Mouse (Mus musculus): ENCODE measurements around the gene Gm45261. TPM values are rescaled to one million over a fixed set of nuclear protein-coding genes. Genes with fewer than 3 reads are reported as not detected.

Gm45261 gene
- total RNA-seq (2021): not detected
- long read RNA-seq: 0 reads

DNA sequence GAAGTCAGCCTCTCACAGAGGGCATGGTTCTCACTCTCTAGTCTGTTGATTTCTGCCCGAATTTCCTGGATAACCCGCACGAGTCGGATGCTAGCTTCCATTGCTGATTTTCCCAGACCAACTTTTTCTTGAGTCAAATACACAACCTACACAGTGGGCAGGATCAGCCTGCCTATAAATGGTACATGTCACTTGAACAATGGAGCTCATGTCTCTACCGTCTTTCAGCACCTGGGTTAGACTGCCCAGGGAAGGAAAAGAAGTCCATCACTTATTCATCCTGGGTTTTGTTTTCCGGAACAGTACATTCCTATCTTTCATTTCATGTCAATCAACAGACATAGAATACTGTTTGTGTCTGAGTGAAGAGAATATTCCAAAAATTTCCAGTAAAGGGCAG is at the start of gene Gm45261:
Gene Gm45261, minus strand, starts transcription at position 101 of the 400 bp plus-strand sequence.
- no peak for DNase-seq (ENCODE audit: low spot score in 2 of 2)

DNA sequence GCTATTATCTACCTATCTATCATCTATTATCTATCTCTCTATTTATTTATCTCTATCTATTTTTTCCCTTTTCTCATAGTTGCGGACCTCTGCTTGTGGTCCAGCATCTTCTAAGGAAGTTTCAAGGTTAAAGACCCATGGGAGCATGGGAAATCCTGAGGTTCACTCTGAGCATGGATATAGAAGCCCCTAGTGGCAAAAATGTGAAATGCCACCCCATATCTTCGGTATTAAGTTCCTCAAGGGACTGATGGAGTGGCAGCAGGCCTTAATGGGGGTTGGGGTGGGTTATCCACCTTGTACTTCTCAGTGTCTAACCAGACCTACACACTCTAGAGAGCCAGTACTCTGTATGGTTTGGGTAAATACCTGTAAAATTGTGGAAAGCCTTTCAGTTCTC is 43.5 kb upstream of the Gm45261 start:
- DNase-seq (ENCODE audit: low spot score in 2 of 2): no peak

DNA sequence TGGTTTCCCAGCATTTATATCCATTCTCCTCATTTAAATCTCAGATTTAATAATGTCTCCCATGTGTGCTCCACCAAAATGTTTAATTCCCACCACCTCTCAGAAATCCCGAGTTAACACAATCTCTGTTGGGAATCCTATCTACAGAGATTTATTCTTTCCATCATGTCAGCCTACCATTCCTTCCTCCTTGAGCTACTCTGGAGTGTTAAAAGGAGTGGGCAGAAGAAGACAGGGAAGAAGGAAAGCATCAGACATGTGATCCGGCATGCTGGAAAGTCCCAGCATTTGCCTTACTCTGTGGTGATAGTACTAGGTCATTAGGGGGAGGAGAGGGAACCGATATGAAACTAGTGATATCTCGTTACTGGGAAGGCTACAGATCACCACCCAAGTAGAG is 42.8 kb upstream of the Gm45261 start:
- DNase-seq (ENCODE audit: low spot score in 2 of 2): no peak

DNA sequence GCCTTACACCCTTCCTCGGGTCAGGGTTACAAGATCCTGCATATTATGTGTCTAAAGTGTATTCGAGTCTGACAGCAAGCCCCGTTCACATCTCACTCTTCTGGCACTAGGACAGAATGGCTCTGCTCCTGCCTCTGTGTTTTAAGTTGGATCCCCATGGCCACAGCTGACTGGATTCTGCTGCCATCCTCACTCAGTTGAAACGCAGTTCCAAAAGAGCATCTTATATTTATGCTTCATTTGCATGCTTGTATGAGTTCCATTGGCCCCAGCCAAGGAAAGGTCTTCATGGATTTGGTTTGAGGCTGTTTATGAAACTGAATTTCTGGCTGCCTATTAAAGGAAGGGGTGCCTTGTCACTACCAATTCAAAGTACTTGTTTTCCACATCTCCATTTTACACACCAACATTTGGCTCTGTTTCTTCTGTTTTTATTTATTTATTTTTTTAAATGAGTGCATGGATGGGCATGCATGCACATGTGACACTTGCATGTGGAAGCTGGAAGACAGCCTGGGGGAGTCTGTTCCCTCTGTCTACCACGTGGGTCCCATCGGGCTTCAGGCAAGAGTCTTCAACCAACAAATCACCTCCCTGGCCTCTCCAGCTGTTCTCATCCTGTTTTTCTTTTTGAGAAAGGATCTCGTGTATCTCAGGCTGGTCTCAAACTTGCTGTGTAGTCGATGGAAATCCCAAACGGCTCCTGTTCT is 41.4 kb upstream of the Gm45261 start:
- DNase-seq (ENCODE audit: low spot score in 2 of 2): no peak

DNA sequence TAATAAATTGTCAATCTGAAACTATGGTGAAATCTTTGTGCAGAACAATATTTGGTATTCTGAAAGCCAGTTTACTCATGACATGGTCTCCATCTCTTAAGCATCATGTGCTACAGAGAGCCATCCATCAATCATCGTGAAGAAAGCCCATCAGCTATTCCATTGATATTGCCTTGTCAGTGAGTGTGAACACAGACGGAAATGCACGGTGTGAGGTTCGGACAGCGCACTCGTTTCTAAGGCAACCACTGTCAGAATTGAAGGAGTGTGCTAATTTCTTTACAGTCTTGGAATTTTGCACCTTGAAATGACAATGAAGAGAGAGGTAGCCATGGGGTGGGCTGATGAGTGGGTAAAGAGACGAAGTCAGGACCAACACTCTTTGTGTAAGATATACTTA is 38.0 kb upstream of the Gm45261 start:
- DNase-seq (ENCODE audit: low spot score in 2 of 2): no peak

DNA sequence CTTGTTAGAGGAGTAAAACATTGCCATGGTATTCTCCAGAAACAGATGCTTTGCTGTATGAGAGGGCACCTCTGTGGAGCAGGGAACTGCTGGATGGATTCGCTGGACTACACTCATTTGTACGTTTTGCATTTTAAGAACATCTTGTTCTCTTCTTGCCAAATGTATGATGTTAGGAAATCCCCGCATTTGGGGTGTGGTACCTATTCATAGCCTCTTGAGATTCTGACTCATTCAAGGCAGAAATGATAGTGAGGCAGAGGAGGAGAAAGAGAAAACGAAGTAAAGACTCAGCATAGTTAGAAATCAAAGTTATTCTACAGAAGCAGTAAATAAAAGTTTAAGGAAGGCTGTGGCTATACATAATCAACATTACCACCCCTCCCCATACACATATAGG is 35.1 kb upstream of the Gm45261 start:
- no peak for DNase-seq (ENCODE audit: low spot score in 2 of 2)

DNA sequence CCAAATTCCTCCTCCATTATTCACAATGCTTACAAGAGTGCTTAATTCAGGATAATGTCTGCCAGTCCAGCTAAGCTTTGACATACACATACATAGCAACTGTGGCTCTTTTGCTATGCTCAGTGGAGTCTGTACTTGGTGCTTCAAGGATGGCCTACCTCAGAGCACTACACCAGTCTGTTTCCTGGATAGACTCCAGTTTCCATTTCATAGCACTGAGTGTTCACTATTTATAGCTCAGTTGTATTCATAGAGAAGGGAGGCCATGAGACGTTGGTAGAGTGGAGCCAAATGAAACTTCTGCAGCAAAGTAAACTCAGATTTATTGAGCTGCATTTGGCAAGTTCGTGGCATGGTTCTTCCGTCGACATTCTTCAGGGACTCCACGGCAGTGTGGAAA is 22.2 kb upstream of the Gm45261 start:
- no peak for DNase-seq (ENCODE audit: low spot score in 2 of 2)

DNA sequence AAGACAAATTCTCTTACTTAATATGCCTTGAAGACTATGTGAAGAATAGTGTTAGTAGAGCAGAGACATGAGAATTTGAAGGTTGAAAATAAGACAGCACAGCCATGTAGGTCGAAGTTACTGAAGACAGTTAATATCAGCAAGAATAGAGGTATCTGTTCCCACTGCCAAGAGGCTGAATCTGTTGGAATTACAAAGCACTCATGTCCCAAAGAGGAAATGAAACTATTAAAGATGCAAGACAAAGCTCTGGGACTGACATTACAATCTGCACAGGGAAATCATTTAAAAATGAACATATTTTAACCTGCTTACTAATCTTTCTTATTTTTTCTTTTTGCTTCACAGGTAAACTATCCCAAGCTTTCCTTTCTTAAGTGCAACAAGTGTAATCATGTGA is 13.7 kb upstream of the Gm45261 start:
- no peak for DNase-seq (ENCODE audit: low spot score in 2 of 2)

DNA sequence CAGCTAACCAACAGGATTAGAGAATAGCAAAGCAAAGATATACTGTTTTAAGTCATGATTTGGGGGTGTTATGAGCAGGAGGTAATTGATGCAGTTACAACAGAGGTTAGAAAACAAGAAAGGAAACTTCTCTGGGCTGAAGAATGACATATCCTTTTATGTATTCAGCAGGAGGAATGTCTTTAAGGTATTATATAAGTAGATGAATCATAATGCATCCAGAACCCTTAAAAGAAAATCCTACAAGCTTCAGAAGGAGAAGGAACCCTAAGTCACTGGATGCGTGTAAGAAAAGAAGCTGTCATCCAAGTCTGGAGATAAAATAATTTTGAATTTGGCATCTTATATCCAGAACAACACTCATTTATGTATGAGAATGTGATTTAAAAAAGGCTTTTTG is 11.1 kb upstream of the Gm45261 start:
- DNase-seq (ENCODE audit: low spot score in 2 of 2): no peak

DNA sequence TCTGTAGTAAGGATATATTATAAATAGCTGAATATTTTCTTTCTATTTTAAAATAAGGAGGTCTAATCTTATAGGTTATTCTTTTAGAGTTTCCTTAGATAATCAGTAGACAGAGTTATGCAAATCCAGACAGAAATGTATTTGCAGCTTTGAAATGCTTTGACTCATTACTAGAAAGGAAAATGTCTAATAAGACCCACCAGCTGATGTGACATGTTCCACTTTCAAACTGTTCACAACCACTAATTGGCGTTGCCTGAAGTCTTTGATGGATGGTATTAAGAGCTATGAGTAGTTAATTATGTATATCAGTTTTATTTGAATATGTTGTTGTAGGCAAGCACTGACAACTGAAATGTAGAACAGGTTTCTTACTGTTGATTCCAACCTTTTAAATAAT is 1.3 kb downstream of the Gm45261 start:
- DNase-seq (ENCODE audit: low spot score in 2 of 2): no peak

DNA sequence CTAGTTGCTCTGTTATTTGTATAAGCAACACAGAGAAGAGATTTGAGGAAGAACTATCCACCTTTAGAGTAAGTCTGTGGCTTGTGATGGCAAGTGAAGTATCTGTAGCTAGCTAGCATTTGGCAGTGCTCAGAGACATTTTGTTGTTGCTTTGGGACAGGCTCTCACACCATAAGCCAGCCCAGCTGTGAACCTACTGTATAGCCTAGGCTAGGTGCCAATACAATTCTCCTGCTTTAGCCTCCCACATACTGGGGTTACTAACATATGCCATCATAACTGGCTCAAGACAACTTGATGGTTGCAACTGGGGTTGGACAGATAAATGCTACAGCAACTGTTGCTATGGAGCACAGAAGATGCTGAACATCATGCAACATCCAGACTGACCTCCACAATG is 1.8 kb downstream of the Gm45261 start:
- no peak for DNase-seq (ENCODE audit: low spot score in 2 of 2)

DNA sequence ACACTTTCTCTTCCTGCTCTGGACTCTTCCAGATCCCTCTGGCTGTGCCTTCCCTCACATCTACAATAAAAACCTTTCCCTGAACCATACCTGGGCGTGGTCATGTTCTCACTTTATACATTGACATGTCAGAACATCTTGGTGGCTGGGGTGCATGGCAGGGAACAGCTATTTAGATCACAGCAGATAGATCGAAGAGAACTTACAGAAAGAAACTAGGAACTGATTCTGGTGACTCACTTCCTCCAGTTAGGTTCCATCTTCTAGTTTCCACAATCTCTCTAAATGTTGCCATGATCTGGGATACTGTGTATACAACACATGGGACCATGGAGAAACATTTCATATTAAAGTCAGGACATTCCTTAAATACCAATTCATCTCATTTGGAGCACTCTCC is 7.3 kb downstream of the Gm45261 start:
- DNase-seq (ENCODE audit: low spot score in 2 of 2): no peak

DNA sequence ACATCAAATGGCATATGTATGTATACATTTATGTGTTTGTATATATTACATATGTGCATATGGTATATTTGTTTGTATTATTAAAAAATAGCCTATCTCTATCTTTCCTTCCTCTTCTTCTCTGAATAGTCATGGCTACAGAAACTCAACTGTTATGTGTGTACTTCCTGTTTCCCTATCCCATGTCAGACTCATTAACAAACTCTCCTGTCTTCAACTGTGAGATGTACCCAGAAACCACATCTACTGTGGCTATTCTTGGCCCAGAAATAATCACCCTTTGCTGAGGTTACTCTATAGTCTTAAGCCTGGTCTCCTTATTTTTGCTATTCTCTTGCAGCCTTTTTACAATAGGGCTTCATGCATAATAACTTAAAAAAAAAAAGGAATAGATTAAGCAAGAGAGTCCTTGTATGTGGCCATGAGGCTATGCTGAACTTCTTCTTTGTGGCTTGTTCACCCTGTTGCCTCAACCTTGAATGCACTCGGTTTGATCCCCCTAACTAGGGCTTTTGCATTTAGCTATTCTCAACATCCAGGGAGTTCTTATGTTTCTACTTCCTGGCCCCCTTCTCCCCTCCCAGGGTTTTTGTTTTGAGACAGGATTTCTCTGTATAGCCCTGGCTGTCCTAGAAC is 9.2 kb downstream of the Gm45261 start:
- DNase-seq (ENCODE audit: low spot score in 2 of 2): no peak

DNA sequence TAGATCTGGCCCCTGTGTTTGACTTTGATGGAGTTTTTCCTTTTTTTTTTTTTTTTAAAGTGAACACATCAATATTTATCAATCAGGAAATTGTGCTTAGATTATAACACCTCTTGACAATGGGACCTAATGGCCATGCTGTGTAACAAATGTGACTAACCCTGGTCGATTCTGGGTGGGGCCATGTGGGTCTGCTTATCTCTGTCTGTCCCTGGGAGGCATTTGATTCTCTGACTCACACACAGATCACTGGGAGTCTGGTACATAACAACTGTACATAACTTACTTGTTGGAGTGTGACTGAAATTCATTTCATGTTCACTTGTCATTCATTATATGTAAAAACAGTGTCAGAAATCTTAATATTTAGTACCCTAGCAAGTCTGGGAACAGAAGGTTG is 13.7 kb downstream of the Gm45261 start:
- DNase-seq (ENCODE audit: low spot score in 2 of 2): no peak

DNA sequence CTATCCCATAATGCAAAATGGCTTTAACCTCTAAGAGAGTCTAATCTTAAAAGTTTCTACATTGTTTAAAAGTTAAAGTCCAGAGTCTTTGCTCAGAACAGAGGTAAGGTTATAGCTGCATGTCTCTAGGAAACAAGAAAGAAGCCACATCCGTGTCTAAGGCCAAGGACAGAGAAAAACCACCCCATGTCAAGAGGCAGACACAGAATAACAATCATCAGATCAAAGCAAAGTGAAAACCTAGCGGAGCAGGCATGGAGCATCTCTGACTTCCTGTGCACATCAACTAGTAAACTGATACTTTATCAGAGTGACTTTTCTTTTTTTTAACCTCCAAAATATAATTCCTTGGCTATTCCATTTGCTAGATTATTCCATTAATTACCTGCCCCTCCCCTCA is 20.3 kb downstream of the Gm45261 start:
- DNase-seq (ENCODE audit: low spot score in 2 of 2): no peak

DNA sequence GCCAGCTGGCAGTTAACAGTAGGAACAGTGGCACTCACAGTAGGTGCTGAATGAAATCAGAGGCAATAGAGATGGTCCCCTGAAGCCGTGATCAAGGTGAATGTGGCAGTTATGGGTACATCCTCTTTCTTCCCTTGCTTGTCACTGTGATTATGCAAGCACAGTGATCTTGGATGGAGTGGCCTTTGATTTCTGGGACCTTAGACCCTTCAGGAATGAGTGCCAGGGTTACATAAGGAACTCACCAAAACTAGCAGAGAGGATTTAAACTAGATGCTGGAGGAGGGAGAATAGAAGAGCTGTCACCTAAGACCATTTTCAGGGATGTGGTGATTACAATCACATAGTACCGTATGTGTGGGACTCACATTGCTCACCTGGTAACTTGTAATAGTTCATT is 22.7 kb downstream of the Gm45261 start:
- no peak for DNase-seq (ENCODE audit: low spot score in 2 of 2)

DNA sequence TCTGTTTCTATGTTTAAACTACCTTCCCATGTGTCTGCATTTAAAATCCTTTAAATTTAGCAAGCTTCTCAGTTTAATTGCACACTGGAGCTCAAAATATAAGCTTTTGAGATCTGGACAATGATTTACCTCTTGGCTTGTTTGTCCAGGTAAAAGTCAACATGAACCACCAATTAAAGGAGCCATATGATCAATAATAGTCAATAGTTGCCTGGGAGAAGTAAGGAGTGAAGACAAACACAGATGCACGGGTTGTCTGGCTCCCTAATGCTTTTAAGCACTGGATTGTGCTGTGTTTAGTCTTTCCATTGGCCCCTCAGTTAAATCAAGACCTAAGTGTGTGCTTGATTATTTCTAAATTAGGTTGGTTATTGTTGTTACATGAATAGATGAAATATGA is 33.3 kb downstream of the Gm45261 start:
- DNase-seq (ENCODE audit: low spot score in 2 of 2): no peak

DNA sequence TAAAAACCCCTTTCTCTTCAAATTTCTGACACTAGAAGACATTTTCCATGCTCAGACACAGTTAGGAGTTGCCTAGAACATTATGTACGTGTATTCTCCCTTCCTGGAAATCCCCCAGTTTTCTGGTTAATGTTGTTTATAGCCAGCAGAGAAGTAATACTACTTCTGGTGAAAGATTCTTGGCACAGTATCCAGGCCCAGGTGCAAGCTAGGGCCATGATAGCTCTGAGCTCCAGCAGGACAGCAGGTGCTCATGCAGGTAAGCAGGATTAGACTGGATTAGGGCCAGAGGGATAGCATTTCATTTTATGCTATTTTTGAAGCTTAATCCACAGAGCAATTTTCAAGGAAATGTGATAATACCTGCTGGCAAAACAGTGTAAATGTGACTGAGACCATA is 33.8 kb downstream of the Gm45261 start:
- no peak for DNase-seq (ENCODE audit: low spot score in 2 of 2)

DNA sequence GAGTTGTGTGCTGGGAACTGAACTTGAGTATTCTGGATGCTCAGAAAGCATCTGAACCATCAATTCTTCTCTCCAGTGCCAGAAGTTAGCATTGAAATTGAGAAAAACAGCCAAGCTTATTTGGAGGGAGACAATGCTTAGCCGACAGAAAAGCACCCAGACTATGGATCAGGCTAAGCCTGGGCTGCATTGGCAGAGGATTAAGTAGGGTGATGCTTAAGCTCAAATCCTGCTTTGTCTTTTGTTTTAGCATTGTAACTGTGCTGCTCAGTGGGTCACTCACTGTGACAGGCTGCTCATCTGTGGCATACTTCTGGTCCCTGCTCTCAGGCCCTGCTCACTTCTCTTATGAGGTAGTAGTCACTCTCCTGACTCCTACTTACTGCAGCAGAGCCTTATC is 36.6 kb downstream of the Gm45261 start:
- DNase-seq (ENCODE audit: low spot score in 2 of 2): no peak

DNA sequence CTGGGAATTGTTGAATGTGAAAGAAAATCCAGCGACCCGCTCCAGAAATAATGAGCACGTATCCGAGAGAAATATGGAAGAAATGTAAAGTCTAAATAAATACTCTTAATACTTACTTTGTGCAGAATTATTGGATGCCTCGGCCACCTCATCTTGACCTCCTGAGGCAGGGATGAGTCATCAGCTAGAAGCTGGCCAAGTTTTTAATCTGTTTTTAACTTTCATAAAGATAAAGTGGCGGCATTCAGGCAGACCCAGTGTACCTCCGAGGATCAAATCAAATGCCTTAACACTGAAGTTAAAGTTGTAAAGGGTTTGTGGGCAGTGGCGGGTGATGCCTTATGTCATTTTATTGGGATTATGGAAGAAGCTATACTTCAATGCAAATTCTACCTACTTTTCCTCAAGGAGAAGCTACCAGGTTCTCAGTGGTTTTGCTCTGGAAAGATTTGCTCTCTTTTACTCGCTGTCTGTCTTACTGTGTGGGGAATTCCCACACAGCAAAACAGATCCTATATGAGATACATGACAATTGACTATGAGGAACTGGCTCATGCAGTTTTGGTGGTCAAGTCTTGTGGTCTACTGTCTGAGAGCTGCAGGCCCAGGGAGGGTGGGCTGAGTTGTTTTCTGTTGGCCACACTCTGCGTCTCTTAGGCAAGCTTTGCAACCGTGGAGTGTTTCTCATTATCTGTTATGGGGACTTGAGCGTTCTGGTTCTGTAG is 42.8 kb downstream of the Gm45261 start:
- DNase-seq (ENCODE audit: low spot score in 2 of 2): no peak

DNA sequence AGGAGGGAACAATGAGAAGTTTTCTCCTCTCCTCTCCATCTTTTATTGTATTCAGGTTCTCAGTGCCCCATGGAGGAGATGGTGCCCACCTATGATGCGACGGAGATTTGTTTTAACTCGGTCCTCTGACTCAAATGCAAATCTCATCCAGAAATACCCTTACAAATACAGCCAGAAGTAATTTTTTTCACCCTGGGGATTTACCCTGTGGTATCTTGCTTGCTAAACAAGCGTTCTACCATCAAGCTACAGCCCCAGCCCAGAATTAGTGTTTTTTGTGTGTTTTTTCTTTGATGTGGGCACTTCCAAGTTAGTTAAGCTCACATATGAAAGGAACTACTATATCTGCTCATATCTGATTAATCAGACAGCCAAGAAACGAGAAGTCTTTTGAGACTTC is 44.9 kb downstream of the Gm45261 start:
- DNase-seq (ENCODE audit: low spot score in 2 of 2): no peak

DNA sequence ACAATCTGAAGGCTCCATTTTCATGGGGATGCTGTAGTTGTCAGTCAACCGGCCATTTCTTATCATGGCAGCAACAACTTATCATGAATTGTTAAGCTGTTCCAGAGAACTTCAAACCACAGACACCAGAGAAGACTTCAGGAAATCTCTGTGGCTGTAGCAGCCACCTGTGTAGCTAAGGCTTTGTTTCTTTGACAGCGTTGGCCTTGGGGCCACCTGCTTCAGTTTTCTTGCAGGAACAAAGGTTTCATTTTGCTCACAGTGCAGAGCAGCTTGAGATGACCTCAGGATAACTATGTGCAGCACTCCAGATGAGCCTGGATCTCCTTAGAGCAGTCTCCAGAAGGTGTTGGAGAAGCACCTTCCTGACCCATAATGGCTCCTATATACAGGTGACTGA is 48.7 kb downstream of the Gm45261 start:
- no peak for DNase-seq (ENCODE audit: low spot score in 2 of 2)
